In genomic region chr19:46926357-46926756, GRCm38 (mm10) we compare ENCODE assay signal across 15 mouse cellular contexts.
DNase-seq lines count a peak whose midpoint lies in the region; ATAC-seq and TF ChIP-seq lines count a peak whose summit lies in the region.
"Had no signal": no experiment of that assay in that cellular context is flagged by ENCODE, and none has a peak within 500 bp of the region (broad histone marks: within the 10 kb centered on the region; RNA-seq: fewer than 3 reads in every experiment).

No protein-coding gene starts in this region.

- intact Hi-C loops in heart, adult 2 months (cut with DNase I) = no loop called here
- intact Hi-C loops in heart, postnatal 25 days (cut with DNase I) = no loop called here

- no peaks in the 10 kb centered on the region for H3K9me3 ChIP-seq in lung, postnatal 0 days (ENCODE audit: low read length)
- H3K9me3 ChIP-seq in liver, embryonic 15.5 days (replicated peaks) = no peaks in the 10 kb centered on the region
- H3K9me3 ChIP-seq: neural tube, embryonic 12.5 days had no signal

- H3K4me3 ChIP-seq in heart, adult 2 months = no peak overlapping the region
- no peak overlapping the region for H3K4me3 ChIP-seq in lung, postnatal 0 days (ENCODE audit: low read depth, low read length)
- H3K4me3 ChIP-seq in liver, embryonic 15.5 days (replicated peaks) = no peak overlapping the region
- H3K4me3 ChIP-seq: erythroblast, embryonic 14.5 days; neural tube, embryonic 12.5 days had no signal

- no peak for TF ChIP-seq CTCF in heart, adult 2 months (IDR thresholded peaks at IDR 0.05)
- TF ChIP-seq CTCF in lung, postnatal 0 days (IDR thresholded peaks at IDR 0.05) = no peak

- H3K27me3 ChIP-seq in heart, adult 2 months (ENCODE audit: control insufficient read depth, insufficient read depth, low read length) = no peaks in the 10 kb centered on the region
- no peaks in the 10 kb centered on the region for H3K27me3 ChIP-seq in lung, postnatal 0 days (replicated peaks; ENCODE audit: insufficient read depth, low read length)
- H3K27me3 ChIP-seq in liver, embryonic 15.5 days = no peaks in the 10 kb centered on the region
- H3K27me3 ChIP-seq: neural tube, embryonic 12.5 days; Patski had no signal

- no peak for DNase-seq in heart, adult 2 months
- DNase-seq in heart, postnatal 25 days (ENCODE audit: low spot score) = no peak
- DNase-seq in lung, postnatal 0 days (ENCODE audit: low spot score) = peak; percentile 14
- DNase-seq in lung, adult 18-20 months = no peak
- DNase-seq in thymus, postnatal 4 days = peak; percentile 41
- no peak for DNase-seq in layer of hippocampus, adult 8-10 months (ENCODE audit: low spot score in 2 of 2)
- DNase-seq in left cerebral cortex, adult 18-20 months (ENCODE audit: low spot score in 2 of 2) = no peak
- DNase-seq: cerebellum, postnatal 10 days; kidney, postnatal 25 days; right cerebral cortex, postnatal 14 days had no signal

- peak overlapping the region; percentile 15; the same call in 1 of the 2 replicates for H3K27ac ChIP-seq in heart, adult 2 months
- no peak overlapping the region for H3K27ac ChIP-seq in lung, postnatal 0 days (ENCODE audit: low read length)
- peak overlapping the region; percentile 15; the same call in 1 of the 2 replicates for H3K27ac ChIP-seq in liver, embryonic 15.5 days (replicated peaks)
- H3K27ac ChIP-seq: hindbrain, embryonic 14.5 days; neural tube, embryonic 12.5 days had no signal

- no peak for TF ChIP-seq EP300 in heart, adult 2 months (IDR thresholded peaks at IDR 0.05; ENCODE audit: insufficient read depth, low read depth, low read length)
- no peak for TF ChIP-seq EP300 in lung, postnatal 0 days (IDR thresholded peaks at IDR 0.05)

- H3K36me3 ChIP-seq in heart, adult 2 months (ENCODE audit: control insufficient read depth, insufficient read depth, low read length) = peaks cover 14% of the 10 kb centered on the region
- H3K36me3 ChIP-seq in lung, postnatal 0 days (ENCODE audit: insufficient read depth, low read length) = no peaks in the 10 kb centered on the region
- 0 out of 2 replicates have a peak, but pooled peaks cover 13% of the 10 kb centered on the region for H3K36me3 ChIP-seq in liver, embryonic 15.5 days (replicated peaks)
- H3K36me3 ChIP-seq: neural tube, embryonic 12.5 days had no signal

- H3K79me2 ChIP-seq in heart, adult 2 months (replicated peaks; ENCODE audit: control insufficient read depth, insufficient read depth, low read length) = no peaks in the 10 kb centered on the region

- no peak overlapping the region for H3K4me2 ChIP-seq in lung, postnatal 0 days (replicated peaks; ENCODE audit: low read depth, low read length)
- H3K4me2 ChIP-seq in liver, embryonic 15.5 days = no peak overlapping the region; the same call in 1 of the 2 replicates
- H3K4me2 ChIP-seq: hindbrain, embryonic 14.5 days; neural tube, embryonic 12.5 days had no signal

- WGBS in heart, adult 2 months = 40% methylated on average over 4 of the region's 4 CpGs
- WGBS in lung, postnatal 0 days = 51% methylated on average over 4 of the region's 4 CpGs
- 39% methylated on average over 4 of the region's 4 CpGs for WGBS in liver, embryonic 15.5 days (ENCODE audit: insufficient replicate concordance)

- H3K9ac ChIP-seq in heart, adult 2 months (ENCODE audit: low read depth, low read length) = no peak overlapping the region
- no peak overlapping the region for H3K9ac ChIP-seq in lung, postnatal 0 days (replicated peaks; ENCODE audit: low read depth)
- H3K9ac ChIP-seq in liver, embryonic 15.5 days = no peak overlapping the region; the same call in 1 of the 2 replicates
- H3K9ac ChIP-seq: hindbrain, embryonic 14.5 days; neural tube, embryonic 12.5 days had no signal

- TF ChIP-seq POLR2A in heart, adult 2 months (IDR thresholded peaks at IDR 0.05; ENCODE audit: insufficient read depth, low read depth, low read length) = no peak

- peaks cover 8% of the 10 kb centered on the region for H3K4me1 ChIP-seq in heart, adult 2 months (ENCODE audit: control insufficient read depth, insufficient read depth, low read length)
- H3K4me1 ChIP-seq in lung, postnatal 0 days (ENCODE audit: insufficient read depth, low read depth, low read length) = peaks cover 8% of the 10 kb centered on the region; the same call in 1 of the 2 replicates
- peaks cover 27% of the 10 kb centered on the region for H3K4me1 ChIP-seq in liver, embryonic 15.5 days (replicated peaks)
- H3K4me1 ChIP-seq: neural tube, embryonic 12.5 days had no signal

- ATAC-seq in lung, postnatal 0 days = no peak
- peak; percentile 76 for ATAC-seq in liver, embryonic 15.5 days (ENCODE audit: insufficient read depth)
- ATAC-seq: Patski had no signal

Comparison
In these comparisons a context has a peak if more than half of its experiments do, and no peak if none do; other contexts are left out.
1. DNase-seq: peak in lung, postnatal 0 days (single experiment) and thymus, postnatal 4 days (single experiment); none in heart, adult 2 months (0 of 2), heart, postnatal 25 days (single experiment), lung, adult 18-20 months (0 of 2), layer of hippocampus, adult 8-10 months (0 of 2) and left cerebral cortex, adult 18-20 months (0 of 2).